Mouse (Mus musculus): ENCODE measurements at regions not wholly inside any gene's neighbourhood (a gene's known extent, or its start where the extent isn't known, plus 50 kb on each side); places are given as distances from the start of the nearest gene placed in this dataset.

DNA sequence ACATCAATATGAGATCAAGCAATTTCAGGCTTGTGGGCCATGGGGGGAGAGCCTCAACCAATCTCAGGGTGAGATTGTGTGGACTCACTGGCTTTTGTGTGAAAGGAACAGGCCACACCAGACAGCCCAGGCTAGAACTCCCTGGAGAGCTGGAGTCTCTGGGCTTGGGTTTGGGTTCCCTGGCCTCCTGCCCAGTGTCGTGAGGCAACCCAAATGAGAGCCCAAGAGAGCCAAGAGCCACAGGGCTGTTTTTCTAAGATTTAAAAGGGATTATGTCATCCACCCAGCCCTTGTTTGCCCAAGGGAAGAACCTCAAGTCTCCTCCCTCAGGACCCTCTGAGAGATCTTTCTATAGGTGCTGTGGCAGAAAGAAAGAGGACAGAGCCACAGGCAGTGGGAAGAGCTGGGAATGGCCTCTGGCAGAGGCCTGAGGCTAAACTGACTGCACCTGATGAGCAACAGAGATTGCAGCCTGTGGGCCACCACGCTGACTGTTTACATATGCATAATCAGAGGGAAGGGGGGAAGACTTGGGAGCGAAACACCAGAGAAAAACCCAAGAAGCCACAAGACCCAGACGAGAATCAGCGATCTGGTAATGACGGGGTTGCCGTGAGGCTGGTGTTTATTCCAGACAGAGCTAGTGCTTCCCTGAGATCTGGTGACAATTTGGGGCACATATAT is 92.1 kb downstream of the Bcl2l11 start:
- in situ Hi-C loops (cut with MboI; ENCODE audit: unreplicated experiment in 2 of 2) = no loop called here

DNA sequence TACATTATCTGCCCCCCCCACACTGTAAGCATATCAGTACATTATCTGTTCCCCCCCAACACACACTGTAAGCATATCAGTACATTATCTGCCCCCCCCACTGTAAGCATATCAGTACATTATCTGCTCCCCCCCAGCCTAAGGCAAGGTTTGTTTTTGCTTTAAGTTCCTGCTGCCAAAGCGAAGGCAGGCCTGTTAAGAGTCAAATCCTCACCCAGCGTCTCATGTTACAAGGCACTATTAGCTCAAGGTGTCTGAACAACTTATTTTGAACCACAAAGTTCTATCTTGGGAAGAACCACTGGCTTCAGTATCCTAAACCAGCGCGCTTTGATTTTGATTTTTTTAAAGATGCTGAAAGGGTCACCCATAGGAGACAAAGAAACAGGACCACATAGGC is 93.1 kb downstream of the Bcl2l11 start:
- in situ Hi-C loops (cut with MboI; ENCODE audit: unreplicated experiment in 2 of 2) = no loop called here

DNA sequence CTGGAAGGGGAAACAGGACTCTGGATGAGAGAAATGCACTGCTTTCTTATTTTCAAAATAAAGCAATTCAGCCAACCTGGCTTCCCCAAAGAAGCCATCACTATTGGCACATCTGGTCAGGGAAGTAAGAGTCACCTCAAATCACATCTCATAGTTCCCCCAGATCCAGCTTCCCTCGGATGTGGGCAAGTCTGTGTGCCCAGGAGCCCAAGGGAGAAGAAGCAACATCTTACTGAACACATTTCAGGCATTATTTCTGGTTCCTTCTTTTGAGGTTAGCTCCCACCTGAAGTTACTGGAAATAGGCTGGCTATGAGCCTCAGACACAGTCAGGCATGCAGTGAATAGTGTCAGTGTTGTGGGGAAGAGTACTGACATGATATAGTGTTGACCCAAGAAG is 95.2 kb downstream of the Bcl2l11 start:
- in situ Hi-C loops (cut with MboI; ENCODE audit: unreplicated experiment in 2 of 2) = no loop called here

DNA sequence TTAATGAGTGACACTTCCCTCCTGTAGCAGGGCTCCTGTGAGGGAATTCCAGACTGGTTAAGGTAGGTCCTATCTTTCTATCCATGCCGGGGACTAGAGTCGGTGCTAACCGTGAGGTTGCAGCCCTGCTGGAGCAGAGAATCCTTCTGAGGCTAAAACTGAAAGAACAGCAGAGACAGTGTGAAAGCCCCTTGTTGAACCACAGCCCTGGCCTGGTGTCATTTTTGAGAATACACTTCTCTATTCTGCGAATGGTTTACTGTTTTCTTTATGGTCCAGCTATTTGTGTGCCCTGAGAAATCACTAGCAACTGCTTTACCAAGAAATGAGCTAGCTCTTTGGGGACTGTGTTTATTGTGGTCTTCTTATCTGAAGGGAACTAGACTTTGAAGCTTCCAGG is 95.8 kb downstream of the Bcl2l11 start:
- in situ Hi-C loops (cut with MboI; ENCODE audit: unreplicated experiment in 2 of 2) = no loop called here

DNA sequence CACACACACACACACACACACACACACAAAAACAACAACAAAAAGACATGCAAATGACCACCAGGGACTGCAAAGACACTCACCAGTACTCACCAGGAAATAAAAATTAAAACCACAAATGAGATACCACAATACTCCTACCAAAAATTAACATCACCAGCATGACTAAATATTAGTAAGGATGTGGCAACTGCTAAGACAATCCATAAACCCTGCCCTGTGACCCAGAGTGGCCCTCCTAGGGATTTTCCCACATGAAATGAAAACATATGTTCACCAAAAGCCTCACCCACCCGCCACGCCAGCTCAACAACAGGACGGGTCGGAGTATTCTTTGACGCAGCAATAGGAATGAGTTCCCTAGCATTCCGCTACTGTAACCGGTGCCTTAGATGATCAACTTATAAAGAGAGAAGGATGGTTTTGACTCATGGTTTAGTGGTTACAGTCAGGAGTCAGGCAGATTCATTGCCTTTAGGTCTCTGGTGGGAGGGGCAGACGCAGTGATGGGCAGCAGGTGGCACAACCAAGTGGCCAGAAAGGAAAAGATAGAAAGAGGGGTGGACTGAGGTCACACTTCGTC is 100.7 kb downstream of the Bcl2l11 start:
- in situ Hi-C loops (cut with MboI; ENCODE audit: unreplicated experiment in 2 of 2) = no loop called here

DNA sequence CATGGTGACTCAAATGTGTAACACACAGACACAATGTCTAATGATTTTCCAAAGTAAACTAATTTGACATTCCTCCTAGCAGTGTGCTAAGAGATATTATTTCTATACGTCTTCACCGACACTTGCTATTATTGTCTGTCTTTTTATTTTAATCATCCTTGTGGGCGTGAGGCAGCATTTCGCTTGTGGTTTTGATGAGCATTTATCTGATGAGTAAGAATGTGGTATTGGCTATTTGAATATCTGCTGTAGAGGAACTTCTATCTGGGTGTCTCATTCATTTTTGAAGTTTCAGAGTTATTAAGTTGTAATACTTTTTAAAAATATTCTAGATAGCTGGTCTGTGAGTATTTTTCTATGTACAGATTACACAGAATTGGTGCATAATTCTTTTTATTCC is 103.9 kb downstream of the Bcl2l11 start:
- in situ Hi-C loops (cut with MboI; ENCODE audit: unreplicated experiment in 2 of 2) = no loop called here

DNA sequence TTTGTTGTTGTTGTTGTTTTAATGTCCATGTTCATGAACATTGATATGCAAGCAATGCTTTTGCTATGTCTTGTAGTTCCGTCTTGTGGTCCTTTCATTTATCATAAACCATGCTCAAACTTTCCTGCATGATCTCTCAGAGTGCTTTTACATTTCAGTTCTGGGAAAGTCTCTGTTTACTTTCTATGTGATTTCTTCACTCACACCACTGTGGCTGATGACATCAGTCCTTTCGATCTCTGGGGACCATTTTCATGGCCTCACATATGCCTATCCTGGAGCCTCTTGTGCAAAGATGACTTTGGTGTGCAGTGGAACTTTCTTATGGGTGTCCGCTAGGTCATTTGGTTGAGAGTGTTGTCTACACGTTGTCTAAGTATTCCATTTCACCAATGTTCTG is 105.1 kb downstream of the Bcl2l11 start:
- in situ Hi-C loops (cut with MboI; ENCODE audit: unreplicated experiment in 2 of 2) = no loop called here

DNA sequence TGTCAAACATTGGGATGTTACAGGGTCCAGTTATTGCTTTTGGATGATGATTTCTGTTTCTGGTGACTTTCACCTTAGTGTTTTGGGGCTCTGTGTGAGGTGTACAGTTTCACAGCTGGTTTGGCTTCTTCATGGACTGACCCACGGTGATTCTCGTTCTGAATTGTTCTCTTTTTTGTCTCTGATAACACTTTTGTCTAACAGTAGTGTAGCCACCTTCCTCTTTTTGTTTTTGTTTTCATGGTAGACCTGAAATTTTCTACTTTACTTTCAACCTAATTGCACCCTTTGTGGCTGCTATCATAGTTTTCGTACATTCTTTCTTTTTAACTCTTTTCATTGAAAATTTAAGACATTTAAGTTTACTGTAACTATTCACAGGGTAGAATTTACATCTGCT is 105.5 kb downstream of the Bcl2l11 start:
- in situ Hi-C loops (cut with MboI; ENCODE audit: unreplicated experiment in 2 of 2) = no loop called here

DNA sequence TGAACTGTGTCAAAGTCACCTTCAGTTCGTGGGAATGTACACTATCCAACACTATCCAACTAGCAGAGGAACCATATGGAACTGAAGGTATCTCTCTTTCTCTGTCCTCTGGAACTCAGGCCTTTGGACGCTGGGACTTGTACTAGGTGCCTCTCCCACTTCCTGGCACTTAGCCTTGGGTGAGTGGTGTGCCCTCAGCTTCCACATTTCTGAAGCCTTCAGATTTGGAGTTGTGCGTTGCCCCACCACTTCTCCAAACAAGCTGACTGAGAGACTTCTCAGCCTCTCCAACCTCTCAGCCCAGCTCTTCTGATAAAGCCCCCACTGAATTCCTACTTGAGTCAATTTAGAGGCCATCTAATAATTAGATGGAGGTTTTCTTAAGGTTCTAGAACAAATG is 106.2 kb downstream of the Bcl2l11 start:
- in situ Hi-C loops (cut with MboI; ENCODE audit: unreplicated experiment in 2 of 2) = no loop called here

DNA sequence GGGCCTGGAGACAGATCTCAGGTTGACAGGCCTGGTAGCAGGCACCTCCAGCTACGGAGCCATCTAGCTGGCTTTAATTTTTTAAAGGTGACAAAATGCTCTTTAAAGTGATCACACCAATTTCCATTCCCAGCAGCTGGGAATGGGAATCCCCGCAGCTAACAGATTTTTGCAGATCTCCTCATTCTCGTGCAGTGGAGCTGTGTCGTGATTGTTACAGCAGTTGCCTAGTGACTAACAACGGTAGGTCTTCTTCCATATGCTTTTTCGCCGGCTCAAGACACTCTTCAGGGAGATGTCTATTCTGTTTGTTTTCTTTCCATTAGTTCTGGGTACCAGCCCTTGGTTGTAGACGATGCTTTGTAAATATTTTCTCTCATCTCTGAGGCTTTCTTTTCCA is 109.3 kb downstream of the Bcl2l11 start:
- in situ Hi-C loops (cut with MboI; ENCODE audit: unreplicated experiment in 2 of 2) = no loop called here

DNA sequence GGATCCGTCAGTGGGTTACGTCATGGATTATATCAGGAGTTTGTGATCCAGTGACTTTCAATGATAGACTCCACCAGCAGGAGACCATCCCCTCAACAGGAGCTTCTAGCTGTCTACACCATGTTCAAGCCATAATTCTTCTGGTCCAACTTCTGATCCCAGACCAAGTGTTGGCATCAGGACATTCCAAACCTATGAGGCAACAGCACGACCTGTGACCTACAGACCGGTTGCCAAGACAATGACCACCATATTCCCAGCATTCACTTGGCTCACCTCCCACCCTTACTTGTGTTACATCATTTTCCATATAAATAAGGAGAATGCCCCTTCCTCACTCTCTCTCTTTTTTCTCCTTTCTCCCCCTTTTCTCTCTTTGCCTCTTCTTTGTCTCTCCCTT is 113.6 kb downstream of the Bcl2l11 start:
- in situ Hi-C loops (cut with MboI; ENCODE audit: unreplicated experiment in 2 of 2) = no loop called here

DNA sequence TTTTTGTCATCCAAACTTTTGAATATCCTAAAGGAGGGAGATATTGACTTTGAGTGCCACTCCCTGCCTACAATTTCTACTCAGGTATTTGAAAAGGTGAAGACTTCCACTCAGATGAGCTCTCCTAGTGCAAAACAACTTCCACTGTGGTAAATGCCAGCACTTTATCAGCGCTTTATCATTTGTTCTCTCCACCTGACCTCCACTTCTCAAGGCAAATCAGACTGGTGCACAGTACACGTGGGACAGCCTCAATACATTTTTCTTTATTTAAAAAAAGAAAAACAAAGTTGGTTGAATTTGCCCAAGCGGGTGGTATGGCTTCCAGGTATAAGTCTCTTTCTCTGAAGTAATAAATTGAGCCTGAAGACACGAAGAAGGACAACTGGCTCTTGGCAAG is 114.2 kb downstream of the Bcl2l11 start:
- in situ Hi-C loops (cut with MboI; ENCODE audit: unreplicated experiment in 2 of 2) = no loop called here

DNA sequence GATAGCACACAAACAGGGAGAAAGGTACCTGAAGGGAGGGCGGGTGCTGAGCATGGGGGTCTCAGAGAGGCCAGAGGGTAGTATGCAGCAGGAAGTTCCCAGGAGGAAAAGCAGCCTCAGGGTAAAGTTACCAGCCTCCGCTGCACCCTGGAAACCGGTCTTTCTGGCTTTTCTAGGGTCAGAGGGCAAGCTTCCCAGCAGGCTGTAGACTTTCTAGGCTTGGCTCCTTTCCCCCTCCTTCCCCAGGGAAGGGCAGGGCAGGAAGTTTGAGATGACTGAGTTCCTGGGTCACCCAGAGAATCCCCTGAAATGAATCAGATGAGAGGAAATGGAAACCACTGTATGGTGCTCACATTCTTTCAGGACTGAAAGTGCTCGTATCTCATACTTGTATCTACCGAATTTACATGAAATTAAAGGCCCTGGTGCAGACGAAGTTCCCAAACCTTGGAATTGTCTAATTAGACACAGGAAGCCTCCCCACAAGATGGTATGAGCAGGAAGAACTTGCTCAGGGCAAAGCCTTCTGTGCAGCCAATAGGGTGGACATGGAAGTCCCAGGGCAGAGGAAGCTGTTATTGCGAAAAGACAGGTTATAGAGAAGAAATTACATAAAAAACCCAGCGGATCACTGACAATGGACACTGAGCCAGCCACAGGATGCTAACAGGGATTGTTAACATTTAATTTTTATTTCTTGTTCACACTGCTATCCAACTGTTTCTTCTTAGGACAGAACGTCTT is 114.9 kb downstream of the Bcl2l11 start:
- in situ Hi-C loops (cut with MboI; ENCODE audit: unreplicated experiment in 2 of 2) = no loop called here

DNA sequence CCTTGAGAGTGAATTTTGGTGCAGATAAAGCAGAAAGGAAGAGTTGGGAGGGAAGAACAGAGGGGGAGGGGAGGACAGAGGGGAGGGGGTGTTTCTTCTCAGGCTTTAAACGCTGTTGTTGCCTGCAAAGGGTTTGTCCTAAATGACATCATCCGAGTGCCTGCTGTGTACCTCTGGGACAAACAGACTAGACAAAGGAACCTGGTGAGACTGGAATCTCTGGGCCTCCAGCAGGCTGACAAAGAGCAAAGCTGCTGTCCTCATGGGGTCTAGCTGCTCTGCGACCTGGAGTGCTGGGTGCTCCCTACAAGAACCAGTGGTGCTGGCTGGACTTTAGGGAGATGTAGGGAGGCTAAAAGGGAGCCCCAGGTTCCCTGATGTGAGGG is 115.4 kb downstream of the Bcl2l11 start:
- in situ Hi-C loops (cut with MboI; ENCODE audit: unreplicated experiment in 2 of 2) = no loop called here

DNA sequence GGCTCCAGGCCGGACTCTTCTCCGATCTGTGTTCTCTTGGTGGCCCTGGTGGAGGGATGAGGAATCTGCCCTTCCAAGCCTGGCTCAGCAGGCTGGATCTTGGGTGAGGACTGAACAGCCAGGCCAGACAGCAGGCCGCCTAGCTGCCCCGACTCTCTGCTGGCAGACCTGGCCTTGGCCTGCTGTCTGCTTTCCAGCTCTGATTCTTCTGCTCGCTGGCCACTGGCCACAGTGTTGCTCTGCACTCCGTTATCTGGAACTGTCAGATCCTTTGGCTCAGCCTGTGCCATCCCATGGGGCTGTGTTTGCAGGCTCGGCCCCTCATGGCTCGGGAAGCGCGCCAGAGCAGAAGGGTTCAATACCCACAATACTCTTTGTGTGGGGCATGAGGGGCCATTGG is 119.7 kb downstream of the Bcl2l11 start:
- in situ Hi-C loops (cut with MboI; ENCODE audit: unreplicated experiment in 2 of 2) = no loop called here

DNA sequence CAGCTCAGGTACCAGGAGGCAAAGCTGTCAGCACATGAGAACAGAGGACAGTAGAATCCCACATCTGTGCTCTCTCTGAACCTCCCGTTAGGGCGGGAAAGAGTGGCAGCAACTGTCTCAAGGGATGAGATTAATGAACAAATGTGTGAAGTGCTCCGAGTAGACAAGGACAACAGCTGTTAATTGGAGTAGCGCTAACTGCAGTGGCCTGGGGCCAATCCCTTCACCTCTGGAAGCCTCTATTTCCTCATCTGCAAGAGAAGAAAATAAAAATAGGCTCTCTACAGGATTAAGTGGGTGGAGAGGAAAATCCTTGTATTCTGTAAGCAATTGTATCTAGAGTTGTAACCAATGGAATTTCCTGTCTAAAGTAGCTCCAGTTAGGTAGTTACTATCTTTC is 122.1 kb downstream of the Bcl2l11 start:
- in situ Hi-C loops (cut with MboI; ENCODE audit: unreplicated experiment in 2 of 2) = no loop called here

DNA sequence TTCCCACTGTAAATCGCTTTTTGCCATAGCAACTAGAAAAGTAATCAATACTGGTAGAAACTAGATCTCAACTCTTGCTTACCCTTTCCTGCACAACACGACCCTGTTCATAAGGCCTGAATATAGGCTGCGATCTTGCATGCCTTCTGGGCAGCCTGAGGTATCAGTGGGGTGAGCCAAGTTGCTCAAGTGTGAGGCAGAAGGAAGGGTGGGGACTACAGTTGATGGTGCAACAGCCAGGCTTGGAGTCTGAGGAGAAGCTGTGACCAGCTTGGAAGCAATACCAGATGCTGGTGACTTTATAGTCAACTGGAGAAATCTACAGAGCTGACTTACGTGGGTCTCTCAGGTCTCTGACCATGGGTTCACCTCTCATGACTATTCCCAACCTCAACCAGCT is 123.3 kb downstream of the Bcl2l11 start:
- in situ Hi-C loops (cut with MboI; ENCODE audit: unreplicated experiment in 2 of 2) = no loop called here

DNA sequence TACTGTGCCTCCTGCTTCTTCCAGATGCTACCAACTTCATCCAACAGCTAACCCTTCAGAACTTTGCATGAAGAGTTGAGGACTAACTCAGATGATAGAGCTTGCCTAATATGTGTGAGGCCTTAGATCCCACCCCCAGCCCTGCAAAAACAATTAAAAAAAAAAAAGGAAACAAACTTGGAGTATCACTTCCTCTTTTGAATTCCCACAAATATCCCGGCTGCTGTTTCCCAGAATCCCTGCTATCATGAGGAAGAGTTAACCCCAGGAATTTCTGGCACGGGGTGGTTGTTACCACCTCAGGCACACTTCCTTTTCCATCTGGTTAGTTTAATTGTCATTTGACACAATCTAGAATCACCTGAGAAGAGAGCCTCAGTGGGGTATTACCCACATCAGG is 123.8 kb downstream of the Bcl2l11 start:
- in situ Hi-C loops (cut with MboI; ENCODE audit: unreplicated experiment in 2 of 2) = no loop called here

DNA sequence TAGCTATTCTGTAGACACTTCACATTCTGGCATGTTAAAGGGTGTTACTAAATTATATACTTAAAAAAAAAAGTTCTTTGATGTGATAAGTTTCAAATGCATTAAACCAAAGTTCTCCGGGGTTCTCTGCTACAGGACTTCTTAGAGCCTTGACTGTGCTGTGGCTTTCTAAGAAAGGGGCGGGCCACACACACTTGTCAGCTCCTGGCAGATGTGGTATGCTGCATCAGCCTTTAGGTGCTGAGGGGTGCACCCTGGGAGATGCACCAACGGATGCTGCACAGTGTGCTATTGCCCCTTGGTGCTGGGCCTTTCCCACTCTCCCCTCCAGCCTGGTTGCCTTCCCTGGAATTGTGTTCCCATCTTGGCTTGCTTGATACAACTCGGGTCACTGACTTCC is 125.0 kb downstream of the Bcl2l11 start:
- in situ Hi-C loops (cut with MboI; ENCODE audit: unreplicated experiment in 2 of 2) = no loop called here

DNA sequence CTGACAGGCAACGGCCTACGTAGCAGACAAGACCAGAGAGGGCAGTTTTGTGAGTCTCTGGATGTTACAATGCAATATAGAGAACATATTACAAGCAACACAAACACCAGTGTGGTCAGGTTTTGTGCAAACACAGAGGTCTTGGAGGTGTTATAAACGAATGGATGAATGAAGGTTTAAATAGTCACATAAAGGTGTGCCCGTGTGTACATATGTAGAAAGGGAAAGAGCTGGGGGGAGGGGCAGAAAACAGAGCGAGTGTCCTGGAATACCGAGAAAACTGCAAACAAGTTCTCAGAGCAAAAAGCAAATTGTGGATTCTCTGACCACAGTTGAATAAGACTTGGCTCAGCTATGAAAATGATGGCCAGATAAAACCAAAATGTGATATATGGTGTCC is 130.8 kb downstream of the Bcl2l11 start:
- in situ Hi-C loops (cut with MboI; ENCODE audit: unreplicated experiment in 2 of 2) = no loop called here

DNA sequence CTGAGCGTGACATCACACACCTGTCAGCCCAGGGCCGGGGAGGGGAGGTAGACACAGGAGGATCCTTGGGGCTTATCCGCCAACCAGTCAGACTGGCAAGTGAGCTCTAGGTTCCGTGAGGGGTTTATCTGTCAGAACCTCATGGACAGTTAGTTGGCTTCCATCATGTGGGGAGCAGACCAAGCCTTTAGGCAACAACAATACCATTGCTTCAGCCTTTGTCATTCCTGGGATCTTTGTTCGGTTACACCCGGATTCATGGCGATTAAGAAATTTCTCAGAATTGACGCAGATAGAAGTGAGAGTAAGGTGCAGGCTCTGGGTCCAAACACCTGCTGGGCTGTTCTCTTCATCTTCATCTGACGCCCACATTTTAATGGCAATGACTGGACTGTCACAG is 131.4 kb downstream of the Bcl2l11 start:
- in situ Hi-C loops (cut with MboI; ENCODE audit: unreplicated experiment in 2 of 2) = no loop called here

DNA sequence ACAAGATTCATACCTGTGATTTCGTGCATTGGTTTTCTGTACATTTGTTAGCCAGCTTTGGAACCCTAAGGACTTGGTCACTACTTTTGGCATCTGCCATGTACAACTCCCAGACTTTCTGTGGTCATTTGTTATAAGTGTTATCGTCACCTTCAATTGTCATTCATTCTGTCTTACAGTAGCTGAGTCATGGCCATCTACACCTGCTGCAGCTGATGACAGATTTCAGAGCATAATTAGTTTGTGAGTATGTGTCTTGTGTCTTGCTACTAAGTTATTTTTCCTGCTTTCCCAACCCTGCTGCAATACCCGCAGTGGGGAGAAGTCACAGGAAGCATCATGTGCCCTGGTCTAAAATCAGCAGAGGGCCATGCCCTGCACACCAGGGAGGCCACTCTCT is 138.0 kb downstream of the Bcl2l11 start:
- in situ Hi-C loops (cut with MboI; ENCODE audit: unreplicated experiment in 2 of 2) = no loop called here
